Mouse (Mus musculus): ENCODE results near the gene Dnaaf2.
"Not testable (repeated sequence)": the region's sequence is repeated elsewhere in the genome, so short reads cannot be mapped to it uniquely, and the experiment has no call there.

The Dnaaf2 gene

DNA sequence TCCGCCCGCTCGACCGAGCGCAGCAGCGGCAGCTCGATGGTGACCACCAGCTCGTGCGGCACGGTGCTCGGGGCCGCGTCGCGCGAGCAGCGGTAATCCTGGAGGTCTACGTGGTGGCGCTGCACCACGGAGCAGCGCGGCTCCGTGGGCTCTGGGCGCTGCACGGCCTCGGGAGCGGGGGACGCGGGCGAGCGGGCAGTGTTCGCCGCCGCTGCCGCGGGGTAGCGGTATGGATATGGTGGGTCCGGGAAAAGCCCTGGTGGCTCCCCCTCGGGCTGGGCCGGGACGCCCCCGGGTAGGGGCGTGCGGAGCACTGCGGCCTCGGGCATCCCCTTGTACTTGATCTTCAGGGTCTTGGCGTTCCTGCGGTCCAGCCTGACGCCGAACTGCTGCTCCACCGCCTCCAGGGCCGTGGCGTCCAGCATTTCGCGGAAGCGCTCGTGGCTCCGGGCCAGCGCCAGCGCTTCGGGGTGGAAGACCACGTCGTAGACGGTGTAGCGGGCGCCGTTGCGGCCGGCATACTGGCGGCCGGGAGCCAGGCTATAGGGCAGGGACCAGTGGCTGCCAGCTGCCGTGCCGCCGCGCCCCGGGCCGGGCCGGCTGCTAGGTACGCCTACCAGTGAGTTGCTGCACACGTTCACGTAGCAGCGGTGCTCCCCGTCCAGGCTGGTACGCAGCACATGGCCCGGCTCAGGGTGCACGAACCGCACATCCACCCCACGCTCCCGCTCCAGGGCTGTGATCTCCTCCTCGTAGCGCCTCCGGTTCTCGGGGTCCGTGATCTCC is 658 bp downstream of the Dnaaf2 start:
- DNase-seq (ENCODE audit: extremely low spot score), result peak; percentile 78

DNA sequence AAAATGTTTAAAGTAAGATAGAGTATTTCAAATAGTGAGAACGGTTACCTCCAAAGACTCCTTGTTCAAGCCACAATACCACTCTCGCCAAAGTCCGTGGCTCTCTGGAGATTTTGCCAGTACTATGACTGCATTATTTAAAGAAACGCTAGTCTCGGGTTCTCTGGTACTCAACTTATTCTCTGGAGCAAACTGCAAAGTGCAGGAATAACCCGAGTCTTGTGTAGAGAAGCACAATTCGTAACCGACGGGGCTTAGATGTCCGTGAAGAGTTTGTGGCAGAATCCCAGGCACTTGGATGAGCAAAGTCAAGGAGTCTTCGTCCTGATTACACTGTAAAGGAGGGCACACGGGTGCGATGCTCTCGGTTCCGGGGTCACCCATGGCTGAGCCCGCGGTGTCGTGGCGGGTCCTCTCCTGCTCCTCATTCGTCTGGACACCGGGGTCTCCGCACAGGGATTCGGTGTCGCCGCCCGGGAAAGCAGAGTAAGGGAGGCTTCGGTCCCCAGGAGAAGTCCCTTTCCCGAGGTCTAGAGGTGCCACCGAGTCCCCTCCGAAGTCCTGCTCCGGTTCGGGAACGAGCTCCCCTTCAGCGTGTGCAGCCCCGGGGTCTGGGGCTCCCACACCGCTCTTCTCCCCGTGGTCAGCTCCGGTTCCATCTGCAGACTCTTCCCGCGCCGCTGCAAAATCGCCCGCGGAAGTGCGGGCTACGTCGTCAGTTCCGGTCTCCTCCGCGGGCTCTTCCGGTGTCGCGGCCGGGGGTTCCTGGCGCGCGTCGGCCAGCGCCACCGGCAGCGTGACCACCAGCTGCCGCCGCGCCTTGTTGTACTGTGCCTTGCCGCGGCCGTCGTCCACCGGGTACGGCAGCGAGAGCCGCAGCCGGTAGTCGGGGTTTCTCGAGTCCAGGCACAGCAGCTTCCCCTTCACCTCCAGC is 1.5 kb downstream of the Dnaaf2 start, which contains the start of gene Gm49383:
Gene Gm49383, minus strand, starts transcription at position 661 of the 934 bp plus-strand sequence.
- DNase-seq (ENCODE audit: extremely low spot score), result no peak

DNA sequence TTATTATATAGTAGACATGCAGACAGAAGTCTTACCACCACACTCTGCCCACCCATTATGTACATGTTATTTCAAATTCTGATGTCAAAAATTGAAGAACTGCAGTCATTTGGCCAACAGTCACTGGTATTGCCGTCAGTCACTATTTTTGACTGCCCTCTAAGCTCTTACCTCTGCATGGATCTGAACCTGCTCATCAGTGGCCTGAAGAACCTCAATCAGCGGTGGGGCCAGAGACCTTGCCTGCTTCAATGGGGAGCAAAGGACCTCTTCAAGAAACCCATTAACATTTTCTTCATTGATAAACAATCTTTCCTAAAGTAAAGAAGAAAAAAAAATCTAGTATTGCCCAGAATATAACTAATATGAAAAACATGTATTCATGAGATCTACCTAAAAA is 5.6 kb downstream of the Dnaaf2 start:
- no peak for DNase-seq (ENCODE audit: extremely low spot score)

DNA sequence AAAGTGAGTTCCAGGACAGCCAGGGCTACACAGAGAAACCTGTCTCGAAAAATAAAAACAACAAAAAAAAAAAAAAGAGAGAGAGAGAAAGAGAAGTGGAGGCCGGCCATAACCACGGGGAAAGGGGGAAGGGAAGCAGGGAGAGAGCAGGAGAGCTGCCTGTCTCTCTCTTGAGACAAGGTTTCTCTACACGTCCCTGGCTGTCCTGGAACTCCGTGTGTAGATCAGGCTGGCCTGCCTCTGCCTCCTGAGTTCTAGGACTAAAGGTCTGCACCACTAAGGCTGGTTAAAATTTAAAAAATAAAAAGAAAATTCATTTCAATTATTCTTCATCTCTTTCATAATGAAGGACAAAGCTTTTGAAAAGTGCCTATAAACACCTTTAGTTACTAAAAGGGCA is 6.8 kb downstream of the Dnaaf2 start:
- DNase-seq (ENCODE audit: extremely low spot score), result no peak

DNA sequence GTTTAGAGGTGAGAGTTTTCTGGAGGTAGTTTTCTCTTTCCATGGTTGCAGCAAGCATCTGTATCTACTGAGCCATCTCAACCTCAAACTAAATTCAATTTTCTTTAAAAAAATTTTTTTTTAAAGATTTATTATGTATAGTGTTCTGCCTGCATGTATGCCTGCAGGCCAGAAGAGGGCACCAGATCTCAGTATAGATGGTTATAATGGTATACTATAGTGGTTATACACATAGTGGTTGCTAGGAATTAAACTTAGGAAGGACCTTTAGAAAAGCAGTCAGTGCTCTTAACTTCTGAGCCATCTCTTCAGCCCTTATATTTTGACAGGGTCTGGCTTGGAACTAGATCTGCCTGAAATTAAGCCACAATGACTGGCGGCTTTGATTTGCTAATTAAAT is 7.7 kb downstream of the Dnaaf2 start:
- DNase-seq (ENCODE audit: extremely low spot score), result no peak

DNA sequence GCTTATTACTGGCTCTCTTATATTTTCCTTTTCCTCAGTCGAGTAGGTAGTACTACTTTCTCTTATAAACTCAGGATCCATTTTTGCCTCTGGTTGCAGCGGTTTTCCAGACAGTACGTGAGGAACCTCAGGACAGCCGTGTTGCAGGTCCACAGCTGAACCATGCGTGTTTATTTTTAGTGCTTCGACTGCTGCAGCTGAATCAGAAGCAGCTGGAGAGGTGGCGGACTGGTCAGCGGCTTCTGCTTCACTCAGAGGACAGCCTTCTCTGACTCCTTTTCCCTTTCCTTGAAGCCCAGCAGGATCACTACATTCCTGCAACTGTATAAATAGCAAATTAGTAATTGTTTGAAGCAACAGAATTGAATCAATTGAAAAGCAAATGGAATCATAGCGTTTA is 8.2 kb downstream of the Dnaaf2 start:
- DNase-seq (ENCODE audit: extremely low spot score), result no peak

DNA sequence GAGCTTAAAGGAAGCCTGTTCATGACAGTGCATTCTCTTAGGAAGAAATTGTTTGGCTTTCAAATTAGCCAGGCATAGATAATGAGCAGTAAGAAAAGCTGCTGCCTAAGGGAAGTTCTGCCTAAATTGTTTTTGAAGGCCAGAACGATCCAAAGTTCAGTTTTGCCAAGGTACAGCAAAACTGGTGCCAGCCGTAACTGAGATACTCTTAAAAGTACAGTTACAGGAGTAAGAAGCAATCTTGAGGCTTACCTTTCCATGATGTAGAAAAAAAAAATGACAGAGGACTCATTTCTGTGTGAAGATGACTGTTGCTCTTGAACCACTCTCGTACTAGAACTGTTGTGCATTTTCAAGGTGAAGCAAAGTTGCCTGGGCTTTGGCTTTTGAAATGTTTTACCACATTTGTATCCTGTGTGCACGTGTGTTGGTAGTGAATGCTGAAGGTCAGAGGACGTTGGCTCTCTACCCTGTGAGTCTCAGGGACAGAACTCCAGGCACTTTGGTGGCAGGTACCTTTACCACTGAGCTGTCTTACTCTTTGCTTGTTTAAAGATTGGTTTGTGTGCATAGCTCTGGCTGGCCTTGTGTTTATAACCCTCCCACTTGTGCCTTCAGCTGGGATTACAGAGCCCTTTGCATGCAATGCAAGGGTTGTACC is 11.3 kb downstream of the Dnaaf2 start:
- DNase-seq (ENCODE audit: extremely low spot score), result no peak

DNA sequence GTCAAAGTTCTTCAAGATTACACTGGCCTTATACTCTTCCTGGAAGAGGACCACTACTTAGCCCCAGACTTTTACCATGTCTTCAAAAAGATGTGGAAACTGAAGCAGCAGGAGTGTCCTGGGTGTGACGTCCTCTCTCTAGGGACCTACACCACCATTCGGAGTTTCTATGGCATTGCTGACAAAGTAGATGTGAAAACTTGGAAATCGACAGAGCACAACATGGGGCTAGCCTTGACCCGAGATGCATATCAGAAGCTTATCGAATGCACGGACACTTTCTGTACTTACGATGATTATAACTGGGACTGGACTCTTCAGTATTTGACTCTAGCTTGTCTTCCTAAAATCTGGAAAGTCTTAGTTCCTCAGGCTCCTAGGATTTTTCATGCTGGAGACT is 12.9 kb downstream of the Dnaaf2 start:
- DNase-seq (ENCODE audit: extremely low spot score), result no peak

DNA sequence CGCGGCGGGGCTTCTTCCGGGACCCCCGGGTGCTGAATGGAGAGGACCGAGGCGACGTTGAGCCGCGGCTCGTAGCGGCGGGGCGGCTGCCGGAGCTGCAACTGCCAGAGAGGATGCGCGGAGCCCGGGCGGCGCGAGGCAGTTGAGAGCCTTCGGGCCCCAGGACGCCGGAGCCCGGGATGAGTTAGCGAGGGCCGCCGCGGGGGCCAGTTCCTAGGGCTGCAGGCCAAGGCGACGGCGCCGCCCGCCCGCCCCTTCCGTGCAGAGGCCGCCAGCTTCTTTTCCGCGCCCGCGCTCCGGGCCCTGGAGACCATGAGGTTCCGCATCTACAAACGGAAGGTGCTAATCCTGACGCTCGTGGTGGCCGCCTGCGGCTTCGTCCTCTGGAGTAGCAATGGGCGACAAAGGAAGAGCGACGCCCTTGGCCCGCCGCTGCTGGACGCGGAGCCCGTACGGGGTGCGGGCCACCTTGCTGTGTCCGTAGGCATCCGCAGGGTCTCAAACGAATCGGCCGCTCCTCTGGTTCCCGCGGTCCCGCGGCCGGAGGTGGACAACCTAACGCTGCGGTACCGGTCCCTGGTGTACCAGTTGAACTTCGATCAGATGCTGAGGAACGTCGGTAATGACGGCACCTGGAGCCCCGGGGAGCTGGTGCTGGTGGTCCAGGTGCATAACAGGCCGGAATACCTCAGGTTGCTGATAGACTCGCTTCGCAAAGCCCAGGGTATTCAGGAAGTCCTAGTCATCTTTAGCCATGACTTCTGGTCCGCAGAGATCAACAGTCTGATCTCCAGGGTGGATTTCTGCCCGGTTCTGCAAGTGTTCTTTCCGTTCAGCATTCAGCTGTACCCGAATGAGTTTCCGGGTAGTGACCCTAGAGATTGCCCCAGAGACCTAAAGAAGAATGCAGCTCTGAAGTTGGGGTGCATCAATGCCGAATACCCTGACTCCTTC is 13.6 kb downstream of the Dnaaf2 start:
- no peak for DNase-seq (ENCODE audit: extremely low spot score)

DNA sequence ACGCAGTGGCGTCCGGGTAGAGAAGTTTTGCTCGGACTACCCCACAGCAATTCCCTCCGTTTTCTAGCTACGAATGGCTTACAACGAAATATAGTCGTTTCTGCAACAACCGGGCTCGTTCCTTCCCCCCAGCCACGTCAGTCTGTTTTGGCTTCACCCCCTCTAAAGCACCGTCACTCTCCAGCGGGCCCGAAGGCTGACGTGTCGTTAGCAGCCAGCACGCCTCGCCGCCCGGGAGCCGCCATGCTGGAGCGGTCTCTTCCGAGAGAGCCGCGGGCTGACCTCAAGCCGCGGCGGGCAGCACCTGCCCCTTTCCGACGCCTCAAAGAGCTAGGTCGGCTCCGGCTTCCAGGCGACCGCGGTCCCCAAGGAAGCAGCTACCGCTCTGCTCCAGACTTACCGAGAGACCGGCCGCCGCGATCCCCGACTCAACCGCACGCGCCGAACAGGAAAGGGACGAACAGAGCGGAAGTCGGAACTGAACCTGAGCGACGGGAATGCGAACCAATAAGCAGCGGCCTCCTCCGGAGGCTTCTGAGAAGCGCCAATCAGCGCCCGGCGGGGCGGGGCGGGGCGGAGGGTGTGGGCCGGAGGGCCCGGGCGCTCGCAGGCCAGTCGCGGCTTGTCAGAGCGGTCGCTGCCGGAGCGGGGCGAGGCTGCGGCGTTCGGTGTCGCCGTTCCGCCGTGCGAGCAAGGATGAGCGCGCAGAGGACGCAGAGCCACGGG is 14.5 kb downstream of the Dnaaf2 start, which contains the start of the genes Rpl36al and Mgat2:
Gene Rpl36al, minus strand, starts transcription at position 501 of the 726 bp plus-strand sequence.
Gene Mgat2, plus strand, starts transcription at position 575 of the 726 bp plus-strand sequence.
- peak; percentile 96 for DNase-seq (ENCODE audit: extremely low spot score)

DNA sequence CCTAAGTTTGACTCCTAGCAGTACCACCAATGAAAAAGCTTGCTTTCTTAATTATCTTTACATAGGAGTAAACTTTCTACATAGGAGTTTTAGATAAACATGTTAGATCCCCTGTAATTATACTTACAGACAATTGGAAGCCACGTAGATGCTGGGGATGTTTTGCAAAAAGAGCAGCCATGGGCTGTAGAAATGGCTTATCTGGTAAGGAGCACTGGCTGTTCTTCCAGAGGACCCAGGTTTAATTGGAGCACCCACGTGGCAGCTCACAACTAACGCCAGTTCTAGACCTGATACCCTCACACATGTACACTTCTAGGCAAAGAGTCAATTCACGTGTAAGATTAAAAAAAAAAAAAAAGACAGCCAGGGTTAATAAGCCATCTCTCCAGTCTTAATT is 16.4 kb downstream of the Dnaaf2 start:
- no peak for DNase-seq (ENCODE audit: extremely low spot score)

DNA sequence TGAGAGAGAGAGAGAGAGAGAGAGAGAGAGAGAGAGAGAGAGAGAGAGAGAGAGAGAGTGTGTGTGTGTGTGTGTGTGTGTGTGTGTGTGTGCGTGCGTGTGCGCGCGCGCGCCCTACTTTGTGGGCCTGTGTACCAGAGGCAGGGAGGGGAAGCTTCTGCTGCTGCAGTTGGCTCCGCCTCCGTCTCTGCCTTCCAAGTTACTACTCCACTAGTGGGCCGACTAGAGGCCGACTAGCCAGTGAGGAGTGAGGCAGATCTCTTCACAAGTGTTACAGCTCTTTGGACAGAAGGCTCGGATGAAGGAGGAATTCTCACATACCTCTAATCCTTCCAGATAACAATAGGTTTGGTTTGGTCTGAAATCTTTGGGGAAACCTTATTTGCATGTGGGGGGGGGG is 18.9 kb downstream of the Dnaaf2 start:
- DNase-seq (ENCODE audit: extremely low spot score), result no peak

DNA sequence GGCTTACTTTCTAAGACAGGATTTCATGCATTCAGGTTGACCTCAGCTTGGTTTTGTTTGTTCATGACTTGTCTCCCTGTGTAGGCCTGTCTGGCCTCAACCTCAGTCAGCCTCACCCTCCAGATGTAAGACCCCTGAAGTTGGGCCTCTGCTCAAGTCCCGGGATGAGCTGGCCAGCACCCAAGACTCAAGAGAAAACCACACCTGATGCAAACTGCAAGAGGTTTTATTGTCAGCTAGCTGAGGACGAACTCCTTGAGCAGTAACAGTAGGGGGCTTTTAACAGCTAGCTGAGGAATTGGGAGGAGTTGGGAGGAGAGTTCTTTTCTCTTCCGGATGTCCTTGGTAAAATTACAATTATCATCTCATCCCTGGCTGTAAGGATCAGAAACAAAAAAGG is 20.7 kb downstream of the Dnaaf2 start:
- DNase-seq (ENCODE audit: extremely low spot score), result no peak

DNA sequence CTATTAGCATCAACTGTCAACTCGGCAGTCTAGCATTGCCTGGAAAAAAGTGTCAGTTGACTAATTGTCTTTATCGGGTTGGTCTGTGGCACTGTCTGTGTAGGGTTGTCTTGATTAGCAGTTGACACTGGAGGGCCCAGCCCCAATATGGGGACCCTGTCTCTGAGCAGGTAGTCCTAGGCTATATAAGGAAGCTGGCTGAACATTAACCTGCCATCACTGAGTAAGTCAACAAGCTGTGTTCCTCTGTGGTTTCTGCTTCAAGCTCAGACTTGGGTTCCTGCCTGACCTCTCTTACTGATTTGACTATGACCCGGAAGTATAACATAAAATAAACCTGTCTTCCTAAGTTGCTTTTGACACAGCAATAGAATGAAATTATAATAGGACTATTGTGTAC is 22.3 kb downstream of the Dnaaf2 start:
- no peak for DNase-seq (ENCODE audit: extremely low spot score)

DNA sequence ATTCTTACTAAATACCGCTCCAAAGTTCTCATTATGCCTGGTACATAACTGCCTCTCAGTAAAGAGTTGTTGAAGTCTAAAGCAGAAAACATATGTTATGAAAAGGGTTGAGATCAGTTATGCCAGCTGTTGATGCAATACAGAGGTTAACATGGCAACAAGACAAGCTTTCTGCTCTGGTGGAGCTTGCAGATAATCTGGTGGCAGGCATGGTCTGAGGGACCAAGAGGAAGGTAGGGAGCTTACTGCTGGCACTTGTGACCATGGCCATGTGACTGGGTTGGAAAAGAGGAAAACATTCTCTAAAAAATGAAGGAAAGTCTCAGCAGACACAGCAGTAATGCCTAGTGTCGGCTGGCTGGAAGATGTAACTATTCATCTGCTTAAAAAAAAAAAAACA is 26.9 kb downstream of the Dnaaf2 start:
- DNase-seq (ENCODE audit: extremely low spot score), result no peak

DNA sequence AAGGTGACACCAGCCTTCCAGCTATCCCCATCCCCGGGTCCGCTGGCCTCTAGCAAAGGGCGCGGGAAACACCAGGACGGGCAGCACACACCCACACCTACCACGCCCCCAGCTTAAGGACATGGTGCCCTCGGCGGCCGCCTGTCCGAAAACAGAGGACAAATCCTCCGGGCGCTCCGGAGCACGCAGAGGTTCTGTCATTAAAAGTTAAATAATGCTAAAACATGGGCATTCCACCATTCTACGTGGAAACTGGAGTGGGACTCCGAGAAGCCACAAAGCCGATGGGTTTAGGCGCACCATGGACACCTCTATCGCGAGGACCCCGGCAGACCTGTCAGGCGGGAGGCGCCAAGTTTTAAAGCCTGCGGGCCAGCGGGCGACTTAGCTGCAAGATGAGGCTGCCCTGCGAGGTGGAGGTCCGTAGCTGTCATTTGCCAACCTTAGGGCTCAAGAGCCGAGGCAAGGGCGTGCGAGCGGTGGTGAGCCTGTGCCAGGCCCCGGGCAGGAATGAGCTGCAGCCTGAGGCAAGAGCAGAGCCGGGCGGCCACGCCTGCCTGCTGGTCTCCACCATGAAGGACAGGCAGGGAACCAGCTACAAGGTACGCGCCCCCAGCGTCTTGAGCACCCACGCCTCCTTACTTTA is 29.6 kb downstream of the Dnaaf2 start, which contains the start of gene Lrr1:
Gene Lrr1, plus strand, starts transcription at position 354 of the 646 bp plus-strand sequence.
- DNase-seq (ENCODE audit: extremely low spot score), result peak; percentile 93

DNA sequence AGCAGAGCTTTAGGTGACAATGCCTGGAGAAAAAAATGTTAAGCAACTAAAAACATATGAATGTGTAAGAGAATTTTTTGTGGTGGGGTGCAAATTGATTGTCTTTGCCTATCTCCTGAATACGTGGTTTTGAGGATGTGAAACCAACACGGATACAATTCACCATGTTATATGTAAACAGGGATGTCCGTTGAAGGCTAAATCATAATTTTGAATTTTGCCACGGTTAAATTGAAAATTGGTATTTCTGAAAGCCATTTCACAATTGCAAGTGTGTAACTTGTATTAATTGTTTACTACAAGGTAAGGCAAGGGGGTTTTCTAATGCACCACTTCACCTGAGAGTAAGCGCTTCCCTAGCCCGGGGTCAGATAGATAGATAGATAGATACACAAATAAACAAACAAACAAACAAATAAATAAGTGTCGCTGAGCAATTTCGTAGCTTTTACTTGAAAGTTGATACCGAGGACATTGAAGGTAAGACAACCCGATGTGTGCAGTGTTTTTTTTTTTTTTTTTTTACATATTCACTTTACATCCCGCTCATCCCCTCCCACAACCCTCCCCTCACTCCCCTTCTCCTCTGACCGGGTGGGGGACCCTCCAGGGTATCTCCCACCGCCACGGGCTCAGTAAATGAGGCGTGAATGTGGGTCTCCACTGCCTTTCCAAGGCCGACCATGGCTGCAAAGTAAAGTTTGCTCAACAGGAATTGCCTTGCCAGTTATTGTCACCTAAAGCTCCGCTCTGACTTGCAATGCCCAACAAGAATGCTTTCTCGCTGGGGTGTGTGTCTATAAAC is 30.4 kb downstream of the Dnaaf2 start:
- no peak for DNase-seq (ENCODE audit: extremely low spot score)

DNA sequence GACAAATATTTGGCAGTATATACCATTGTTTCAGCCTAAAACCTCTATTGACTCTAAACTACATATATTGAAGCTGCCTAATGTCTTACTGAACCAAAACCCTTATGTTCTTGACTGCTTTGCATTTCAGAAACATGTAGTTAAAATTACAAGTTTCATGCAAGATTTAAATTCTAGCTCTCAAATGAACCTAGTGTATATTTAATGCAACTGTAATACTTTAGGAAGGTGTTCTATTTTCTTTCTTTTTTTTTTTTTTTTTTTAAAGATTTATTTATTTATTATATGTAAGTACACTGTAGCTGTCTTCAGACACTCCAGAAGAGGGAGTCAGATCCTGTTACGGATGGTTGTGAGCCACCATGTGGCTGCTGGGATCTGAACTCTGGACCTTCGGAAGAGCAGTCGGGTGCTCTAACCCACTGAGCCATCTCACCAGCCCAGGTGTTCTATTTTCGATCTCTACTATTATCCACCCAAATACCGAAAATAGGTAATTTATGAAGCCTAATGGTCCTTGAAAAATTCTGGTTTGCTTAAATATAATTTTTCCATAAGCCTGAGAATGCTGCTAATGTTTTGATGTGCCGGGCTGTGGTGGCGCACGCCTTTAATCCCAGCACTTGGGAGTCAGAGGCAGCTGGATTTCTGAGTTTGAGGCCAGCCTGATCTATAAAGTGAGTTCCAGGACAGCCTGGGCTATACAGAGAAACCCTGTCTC is 31.2 kb downstream of the Dnaaf2 start:
- not testable (repeated sequence) for DNase-seq (ENCODE audit: extremely low spot score)

All from embryo, embryonic 9.5 days (tissue).